Mouse (Mus musculus): ENCODE measurements around the gene Mycbpap.
A peak's percentile ranks its signal among the peaks of the same experiment; 100 is the strongest.

Gene Mycbpap

DNA sequence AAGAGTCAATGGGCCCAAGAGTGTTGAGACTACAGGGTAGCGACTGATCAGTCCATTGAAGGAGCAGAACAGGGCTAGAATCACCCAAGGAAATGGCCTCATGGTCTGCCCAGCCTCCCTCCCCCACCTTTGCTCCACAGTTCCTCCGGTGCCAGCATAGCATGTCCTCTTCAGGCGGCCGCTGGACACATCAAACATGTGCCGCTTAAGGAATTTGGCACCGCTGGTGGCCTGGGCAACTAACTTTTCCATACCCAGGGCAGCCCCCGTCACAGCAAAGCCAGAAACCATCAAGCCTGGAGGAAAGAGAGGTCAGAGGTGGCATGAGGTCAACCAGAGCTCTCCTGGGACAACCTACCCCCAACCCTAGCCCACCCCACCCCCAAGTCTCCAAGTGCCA is 39.6 kb downstream of the Mycbpap start:
- no peak for DNase-seq (ENCODE audit: low read depth, low spot score)

DNA sequence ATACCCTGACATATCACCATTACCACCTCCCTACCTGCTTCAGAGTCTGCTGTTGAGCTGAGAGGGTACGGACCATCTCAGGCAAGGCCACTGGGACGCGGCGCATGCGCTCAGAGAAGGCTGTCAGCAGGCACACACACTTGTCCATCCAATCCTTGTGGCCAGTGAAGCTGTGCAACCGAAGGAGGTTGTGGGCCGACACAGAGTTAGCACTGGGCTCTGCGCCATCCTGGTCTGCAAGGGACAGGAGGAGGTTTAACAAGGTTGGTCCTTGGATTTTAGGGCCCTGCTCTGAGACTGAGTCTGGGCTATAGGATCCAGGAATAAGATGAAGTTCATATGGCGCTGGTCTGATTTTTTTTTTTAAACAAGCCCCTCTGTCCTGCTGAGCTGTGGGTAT is 41.2 kb downstream of the Mycbpap start:
- no peak for DNase-seq (ENCODE audit: low read depth, low spot score)

DNA sequence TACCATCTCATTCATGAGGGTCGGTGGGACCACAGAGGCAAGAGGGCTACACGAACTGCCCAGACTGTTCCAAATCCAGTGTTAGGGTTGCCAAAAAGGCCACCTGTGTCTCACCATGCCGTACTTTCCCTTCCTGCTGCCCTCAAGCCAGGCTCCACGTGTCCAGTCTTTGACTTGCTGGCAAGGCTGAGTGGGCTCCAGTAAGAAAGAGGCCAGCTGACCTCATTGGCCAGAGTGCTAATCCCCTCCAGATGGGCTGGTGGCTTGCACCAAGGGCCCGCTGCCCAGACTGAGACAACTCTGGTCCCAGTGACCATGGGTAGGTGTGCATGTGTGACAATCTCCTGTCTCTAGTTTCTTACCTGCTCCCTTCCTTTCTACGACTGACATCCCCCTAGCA is 43.9 kb downstream of the Mycbpap start:
- no peak for DNase-seq (ENCODE audit: low read depth, low spot score)

DNA sequence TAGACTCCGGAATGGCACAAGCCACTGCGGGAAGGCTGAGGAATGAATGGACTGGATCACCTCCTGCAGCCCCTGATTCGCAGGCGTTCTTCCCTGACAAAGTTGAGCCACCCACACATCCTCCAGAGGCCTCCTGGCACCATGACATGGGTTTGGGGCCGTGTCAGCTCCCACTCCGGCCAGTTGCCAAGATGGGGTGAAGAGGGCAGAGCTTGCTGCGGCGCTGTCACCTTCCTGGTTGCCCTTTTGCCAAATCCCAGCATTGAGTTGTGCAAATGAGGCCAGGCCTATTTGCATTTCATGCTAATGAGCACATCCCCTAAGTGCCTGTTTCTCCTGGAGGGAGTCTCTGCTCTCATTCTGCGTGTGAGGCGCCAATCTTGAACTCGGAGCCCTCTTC is 45.8 kb downstream of the Mycbpap start:
- DNase-seq (ENCODE audit: low read depth, low spot score): no peak

DNA sequence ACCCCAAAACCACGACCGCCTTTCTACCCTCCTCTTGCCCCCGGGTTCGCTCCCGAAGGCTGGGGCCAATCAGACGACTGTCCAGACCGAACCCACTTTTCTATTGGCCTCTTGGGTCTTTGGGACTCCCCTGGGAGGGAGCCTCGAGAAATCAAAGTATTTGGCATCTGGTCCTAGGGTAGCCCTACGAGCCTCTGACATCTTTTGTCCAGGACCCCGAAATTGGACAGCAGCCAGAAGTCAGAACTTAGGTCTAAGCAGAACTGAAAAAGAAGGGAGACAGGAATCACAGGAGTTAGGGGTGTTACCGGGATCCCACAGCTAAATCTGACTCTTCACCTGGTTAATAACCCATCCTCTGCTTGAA is 47.0 kb downstream of the Mycbpap start:
- DNase-seq (ENCODE audit: low read depth, low spot score): no peak

DNA sequence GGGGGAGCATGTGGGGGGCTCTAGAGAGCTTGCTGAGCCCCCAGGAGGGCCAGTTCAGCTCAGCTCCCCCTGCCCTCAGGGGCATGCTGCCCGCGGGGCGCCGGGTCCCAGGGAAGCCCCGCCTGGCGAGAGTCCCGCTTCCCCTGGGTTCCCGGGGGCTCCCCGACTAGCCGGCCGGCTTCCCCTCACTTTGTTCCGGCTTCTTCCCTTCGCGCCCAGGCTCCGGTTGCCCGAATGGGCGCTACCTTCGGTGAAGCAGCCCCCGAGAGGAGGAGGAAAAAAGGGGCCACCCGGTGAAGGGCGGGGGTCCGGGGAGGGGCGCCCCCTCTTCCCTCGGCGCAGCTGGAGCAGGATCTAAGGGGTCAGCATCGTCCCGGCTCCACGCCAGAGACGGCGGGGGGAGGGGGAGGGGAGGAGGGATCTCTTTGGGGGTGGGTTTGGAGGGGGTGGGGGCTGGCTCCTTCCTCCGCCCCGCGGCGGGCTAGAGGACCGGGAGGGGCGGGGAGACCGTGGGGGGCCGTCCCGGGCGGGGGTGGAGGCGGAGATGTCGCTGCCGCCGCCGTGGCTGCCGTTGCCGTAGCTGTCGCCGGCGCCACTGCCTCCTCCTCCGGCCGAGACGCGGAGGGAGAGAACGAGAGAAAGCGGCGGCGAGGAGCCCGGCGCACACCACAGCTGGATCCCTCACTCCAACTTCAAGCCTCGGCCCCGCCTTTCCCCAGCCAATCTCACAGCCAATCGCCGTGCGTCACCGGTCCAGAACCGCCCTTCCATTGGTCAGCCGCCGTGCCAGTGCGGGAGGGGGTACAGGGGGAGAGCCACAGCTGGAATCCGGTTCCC is 47.6 kb downstream of the Mycbpap start, which contains the start of gene Cacna1g:
TSS of gene Cacna1g (minus strand) at position 492 of the 837 bp plus-strand sequence.
- DNase-seq (ENCODE audit: low read depth, low spot score): peak; percentile 89

DNA sequence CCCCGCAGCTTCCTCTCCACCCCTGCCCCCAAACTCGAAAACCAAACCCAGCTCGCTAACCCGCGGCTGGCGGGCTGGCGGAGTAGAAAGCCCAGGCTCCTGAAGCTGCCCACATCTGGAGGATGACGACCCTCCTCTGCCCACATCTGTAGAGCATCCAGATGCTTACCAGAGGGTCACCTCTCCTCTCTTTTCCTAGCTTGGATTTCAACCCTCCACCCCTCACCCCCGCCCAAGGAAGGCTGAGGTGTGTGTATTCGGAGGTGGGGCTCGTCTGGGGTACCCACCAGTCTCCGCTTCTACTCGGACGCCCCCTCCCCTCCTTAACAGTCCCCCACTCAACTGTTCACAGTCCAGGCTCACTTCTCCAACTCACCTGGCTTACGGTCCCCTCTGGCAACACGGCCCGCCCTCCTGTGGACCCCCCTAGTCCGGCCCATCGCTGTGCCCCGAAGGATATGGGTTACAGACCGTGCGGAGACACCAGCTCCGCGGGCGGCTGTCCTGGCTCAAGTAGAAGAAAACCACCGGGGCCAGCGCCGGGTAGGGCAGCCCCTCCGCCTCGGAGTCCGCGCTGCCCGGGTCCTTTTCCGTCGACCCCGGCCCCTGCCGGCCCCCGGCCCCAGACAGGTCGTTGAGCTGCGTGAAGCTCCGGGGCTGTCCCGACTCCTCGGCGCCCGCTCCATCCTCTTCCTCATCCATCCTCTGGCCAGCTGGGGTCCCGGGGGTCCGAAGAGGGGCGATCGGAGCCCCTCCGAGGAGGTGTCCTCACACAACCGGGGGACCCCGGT is 48.4 kb downstream of the Mycbpap start:
- DNase-seq (ENCODE audit: low read depth, low spot score): no peak

DNA sequence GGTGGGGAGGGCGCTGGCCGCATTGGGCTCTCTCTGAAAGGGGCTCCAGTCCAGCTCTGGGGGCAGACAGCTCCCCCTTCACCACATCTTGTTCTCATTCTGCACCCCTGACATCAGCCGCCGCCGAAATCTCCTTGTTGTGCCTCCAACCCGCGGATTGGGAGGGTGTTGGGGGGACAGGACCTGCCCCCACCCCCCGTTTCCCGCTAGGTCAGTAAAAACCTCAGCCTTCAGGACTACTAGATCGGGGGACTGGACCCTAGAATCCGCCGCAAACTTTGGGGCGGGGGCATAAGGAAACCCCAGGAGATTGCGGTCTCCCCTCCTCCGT is 49.0 kb downstream of the Mycbpap start:
- DNase-seq (ENCODE audit: low read depth, low spot score): no peak

DNA sequence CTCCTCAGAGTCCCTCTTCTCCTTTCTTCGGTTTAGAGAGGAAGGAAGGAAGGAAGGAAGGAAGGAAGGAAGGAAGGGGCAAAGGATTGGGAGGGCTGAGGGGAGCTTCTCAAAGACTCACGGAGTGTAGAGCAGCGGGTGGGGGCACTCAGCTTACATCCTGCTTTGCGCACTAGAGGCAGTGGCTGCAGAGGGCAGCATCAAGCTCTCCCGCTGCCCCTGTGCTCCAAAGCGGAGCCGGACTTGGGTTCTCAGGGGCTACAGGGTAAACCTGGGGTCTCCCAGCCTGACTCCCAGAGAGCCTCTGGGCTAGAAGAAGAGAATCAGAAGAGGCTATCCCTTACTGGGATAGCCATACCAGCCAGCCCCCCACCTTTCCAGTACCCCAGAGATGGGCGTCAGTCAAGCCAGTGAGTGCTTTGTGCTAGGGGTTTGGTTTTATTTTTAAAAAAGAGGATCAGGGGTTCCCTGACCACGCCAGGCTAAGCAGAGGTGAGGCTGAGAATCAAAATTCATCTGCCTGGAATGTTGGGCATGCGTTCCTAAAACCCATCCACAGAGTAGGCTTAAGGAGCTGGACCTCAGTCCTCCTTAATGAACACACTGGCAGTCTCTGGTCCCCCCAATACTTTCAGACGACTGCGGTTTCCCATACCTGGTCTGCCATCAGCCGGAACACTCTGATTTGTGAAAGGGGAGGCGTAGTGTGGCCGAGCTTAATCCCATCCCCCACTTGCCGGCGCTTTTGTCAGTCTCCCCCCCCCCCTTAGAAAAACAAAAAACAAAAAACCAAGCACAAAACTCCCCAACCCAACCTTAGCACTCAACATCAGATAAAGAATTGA is 49.6 kb downstream of the Mycbpap start:
- no peak for DNase-seq (ENCODE audit: low read depth, low spot score)

DNA sequence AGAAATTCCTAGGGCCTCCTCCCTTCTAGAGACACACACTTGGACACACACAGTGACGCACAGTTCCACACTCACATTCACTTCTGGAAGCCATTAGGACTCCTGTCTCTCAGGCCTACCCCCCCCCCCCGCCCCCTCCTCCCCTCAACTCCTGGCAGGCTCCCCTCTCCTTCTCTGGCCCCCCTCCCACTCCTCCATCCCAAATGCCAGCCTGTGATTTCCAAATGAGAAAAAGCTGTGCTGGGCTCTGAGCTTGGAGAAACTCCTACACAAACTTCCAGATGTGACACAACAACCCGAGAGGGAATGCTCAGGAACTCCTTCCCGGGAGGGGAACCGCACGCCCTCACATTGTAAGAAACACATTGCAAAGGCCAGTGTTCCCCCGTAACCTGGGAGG is 51.2 kb downstream of the Mycbpap start:
- no peak for DNase-seq (ENCODE audit: low read depth, low spot score)

DNA sequence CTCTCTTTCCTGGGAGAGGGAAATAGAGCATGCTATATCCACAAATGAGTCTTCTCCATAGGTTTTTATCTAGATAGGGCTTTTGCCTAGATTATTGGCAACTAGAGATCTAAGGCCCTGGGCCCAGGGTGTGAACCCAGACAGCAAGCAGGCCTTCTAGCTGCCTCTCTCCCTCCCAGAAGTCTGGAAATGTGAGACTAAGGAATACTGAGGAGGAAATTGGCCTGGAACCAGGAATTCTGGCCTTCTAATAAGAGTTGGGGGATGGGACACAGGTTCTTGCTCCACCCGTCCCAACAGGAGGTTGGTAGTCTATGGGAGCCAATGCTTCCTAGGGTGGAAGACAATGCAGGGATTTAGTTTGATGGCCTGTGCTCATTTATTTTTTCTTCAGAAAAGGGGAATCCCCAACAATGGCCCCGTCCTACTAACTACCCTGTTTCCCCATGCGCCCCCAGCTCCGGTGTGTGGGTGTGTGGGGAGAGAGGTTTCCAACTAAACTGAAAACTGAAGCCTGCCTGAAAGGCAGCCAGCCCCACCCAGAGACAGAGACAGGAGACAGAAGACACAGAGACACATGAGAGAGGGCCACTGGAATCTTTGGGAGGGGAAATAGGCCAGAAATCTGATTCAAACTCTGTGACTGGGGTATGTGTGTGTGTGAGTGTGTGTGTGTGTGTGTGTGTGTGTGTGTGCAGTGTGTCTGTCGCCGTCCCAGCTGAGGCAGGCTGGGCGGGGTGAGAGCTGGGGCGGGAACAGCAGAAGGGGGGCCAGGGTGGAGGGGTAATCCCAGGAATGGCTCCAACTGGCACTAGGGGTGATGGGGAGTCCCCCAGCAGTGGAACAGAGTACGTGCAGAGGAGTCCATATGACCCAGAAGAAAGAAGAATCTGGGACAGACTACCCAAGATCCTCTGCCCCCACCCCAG is 52.1 kb downstream of the Mycbpap start:
- peak; percentile 37 for DNase-seq (ENCODE audit: low read depth, low spot score)

DNA sequence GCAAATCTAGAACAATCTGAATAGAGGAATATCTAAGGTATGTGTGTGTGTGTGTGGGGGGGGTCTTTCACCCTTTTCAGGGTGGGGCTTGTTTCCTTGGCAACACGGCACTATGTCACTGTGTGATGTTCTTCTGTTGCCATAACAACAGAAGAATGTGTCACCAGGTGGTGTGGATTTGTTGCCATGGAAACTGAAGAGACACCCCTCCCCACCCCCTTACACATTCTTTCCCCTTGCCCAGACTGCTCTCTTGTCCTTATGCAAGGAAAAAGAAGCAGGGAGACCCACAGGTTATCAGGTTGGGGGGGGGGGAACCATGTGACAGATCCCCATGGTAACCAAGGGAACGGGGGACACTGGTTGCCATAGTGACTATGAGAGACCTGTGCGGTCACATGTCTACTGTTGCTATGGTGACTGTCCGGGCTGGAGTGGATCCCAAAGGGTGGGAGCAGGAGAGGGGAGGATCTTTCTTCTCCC is 52.9 kb downstream of the Mycbpap start:
- DNase-seq (ENCODE audit: low read depth, low spot score): peak; percentile 91

DNA sequence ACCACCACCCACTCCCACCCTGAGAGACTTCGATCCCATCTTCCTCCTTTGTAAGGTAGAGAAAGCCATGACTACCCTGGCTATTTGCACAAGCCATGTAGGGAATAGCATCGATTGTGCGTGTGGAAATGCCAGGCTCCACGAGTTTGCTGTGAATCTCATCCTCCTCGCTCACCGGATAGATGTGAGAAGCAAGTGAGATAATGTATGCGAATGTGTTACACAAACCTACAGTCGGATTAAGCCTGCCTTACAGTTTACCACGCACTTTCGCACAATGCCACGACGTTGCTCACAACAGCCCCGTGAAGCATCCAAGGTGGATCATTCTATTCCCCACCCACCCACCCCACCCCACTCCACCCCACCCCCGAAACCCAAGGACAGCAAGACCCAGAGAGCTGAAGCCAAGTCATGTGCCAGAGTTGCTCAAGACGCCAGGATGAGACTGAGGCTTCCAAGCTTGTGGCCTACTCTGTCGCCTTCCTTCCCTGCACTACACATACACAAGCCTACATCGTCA is 55.1 kb downstream of the Mycbpap start:
- no peak for DNase-seq (ENCODE audit: low read depth, low spot score)

DNA sequence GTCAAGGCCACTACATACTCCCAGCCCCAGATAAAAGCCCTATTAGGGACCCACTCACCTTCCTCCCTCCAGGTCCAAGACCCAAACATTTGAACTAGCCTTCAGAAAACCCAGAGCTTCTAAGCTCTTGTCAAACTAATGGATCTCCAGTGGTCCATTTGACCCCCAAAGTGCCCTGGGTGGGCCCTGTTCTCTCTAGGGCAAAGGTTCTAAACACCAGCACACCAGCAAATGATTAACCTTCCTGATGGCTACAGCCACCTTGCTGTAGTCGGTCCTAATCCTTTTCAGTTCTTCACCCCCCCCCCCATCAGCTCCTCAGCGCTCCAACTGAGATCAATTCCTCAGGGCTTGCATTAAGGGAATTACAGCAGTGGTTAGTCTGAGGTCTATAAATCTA is 57.4 kb downstream of the Mycbpap start:
- no peak for DNase-seq (ENCODE audit: low read depth, low spot score)

DNA sequence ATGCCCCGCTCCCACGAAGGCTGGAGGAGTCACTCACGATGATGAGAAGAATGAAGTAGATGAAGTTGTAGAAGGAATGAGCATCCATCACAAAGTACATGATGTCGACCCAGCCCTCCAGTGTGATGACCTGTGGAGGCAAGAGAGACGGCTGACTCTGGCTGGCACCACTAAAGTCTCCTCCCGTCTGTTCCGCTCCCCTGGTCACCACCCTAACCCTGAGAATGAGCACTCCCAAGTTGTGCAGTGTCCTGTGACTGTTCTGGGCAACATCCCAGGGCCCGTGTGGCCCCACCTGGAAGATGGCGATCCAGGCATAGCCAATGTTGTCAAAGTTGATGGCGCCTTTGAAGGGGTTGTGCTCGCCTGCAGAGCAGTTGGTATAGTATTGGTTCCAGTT is 59.7 kb downstream of the Mycbpap start:
- DNase-seq (ENCODE audit: low read depth, low spot score): no peak

DNA sequence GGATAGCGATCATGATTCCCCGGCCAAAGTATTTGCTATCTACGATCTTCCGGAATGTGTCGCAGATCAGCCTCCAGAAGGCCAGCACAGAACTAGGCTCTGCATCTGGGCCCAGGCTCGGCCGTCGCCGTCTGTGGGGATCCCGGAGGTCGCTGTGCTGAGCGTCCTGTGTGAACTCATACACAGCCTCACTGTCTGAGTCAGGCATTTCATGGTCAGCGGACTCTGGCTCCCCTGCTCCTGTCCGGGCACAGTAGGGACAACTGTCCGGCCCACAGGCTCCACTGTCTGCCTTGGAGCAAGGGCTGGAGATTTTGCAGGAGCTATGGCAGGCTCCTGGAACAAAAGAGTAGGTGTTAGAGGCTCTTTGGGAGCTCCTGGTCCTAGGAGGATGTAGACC is 64.5 kb downstream of the Mycbpap start:
- no peak for DNase-seq (ENCODE audit: low read depth, low spot score)

DNA sequence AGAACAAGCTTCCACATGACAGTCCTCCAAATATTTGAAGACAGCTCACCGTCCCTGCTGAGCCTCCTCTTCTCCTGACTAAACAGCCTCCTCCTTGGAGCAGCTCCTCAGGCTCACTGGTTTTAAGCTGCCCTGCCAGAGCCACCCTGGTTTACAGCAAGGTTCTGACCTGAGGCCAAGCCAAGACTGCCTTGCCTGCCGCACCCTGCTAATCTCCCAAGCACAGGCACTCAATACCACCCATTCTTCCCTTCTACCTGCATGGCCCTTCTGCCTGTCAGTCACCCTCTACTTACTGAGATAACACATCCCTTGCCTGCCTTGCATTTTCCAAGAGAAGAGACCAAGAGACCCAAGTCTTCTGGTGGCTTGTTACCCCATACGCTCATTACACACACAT is 65.2 kb downstream of the Mycbpap start:
- no peak for DNase-seq (ENCODE audit: low read depth, low spot score)

DNA sequence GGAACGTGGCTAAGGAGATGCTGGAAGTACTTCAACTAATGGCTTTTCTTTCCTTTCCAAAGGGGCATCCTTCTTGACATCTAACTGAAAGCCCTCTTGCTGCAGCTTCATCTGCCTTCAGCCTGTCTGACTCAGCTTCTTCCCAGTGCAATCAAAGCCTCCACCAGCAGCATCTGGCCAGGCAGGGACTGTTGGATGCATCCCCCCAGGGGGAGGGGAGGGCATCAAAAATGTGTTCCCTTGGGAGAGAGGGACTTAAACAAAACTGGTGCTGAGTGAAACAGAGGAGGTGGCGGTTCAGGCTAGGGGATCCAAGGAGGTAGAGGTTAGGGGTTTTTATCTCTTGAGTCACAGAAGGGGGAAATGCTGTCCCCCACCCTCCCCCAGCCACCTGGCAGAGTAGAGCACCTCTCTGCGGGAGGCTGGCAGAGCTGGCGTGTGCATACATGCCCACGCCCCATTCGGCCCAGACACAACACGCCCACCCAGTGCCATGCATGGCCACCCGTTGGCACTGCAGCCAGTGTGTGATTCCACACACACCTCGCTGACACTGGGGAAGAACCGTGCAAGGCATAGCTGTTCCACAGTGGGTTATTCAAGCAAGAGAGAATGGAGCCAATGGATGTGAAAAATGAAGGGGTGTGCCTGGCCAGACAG is 66.3 kb downstream of the Mycbpap start:
- DNase-seq (ENCODE audit: low read depth, low spot score): no peak

DNA sequence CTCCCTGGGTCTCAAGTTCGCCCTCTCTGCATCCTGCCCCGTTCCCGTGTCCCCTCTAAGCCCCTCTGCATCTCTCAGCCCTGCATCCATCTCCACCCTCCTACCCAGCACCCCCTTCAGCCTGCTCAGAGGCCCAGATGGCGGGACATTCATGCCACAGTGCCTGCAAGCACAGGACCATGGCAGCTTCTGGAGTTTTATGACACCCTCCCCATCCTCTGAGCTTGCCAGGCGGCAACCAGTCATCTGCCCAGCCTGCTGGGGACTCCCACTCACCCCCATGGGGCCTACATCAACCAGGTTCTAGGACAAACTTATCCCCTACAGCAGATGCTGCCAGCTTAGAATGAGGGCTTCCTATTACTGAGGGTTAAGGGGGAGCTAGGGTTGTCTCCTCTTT is 66.8 kb downstream of the Mycbpap start:
- no peak for DNase-seq (ENCODE audit: low read depth, low spot score)

All from R1 (cell line).